Mouse (Mus musculus): ENCODE results near the gene Pdzrn3.

DNA sequence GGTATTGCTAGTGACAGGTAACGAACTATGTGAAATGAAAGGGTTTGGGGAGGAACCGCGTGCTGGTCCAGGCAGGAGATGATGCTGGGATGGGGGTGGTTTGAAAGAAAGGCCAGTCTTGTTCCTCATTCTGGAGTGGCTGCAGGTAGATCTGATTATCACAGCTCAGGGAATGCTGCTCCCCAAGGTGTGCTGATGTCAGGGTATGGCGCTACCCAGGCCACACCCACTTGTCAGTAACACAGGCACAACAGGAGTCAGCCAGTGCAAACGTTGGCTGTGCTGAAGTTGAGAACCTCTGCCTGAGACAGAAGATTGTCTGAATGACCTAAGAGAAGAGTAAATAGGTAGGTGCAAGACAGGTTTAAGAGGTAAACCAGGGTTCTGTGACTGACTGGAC is 4.7 kb downstream of the Pdzrn3 start:
- no peak for TF ChIP-seq POLR2A (IDR thresholded peaks at IDR 0.05; ENCODE audit: insufficient read length, low read depth)
- TF ChIP-seq E2F4 (IDR thresholded peaks at IDR 0.05; ENCODE audit: insufficient read depth) = no peak
- TF ChIP-seq TCF12 (IDR thresholded peaks at IDR 0.05; ENCODE audit: insufficient read depth, poor library complexity, severe bottlenecking) = no peak
- no peak for TF ChIP-seq USF1 (IDR thresholded peaks at IDR 0.05; ENCODE audit: low read depth)
- TF ChIP-seq MYOD1 (IDR thresholded peaks at IDR 0.05; ENCODE audit: control insufficient read depth in 1 of 3, insufficient read length in 2 of 3, low read depth in 2 of 3) = no peak
- TF ChIP-seq SRF (IDR thresholded peaks at IDR 0.05; ENCODE audit: control insufficient read depth, insufficient read length, low read depth) = no peak
